Mouse (Mus musculus) gastrocnemius, postnatal 36 days (tissue): ENCODE measurements around the gene Parva. TPM values are rescaled to one million over a fixed set of nuclear protein-coding genes. Genes with fewer than 3 reads are reported as not detected.

Experiments
- DNase-seq, 2 experiments: peaks; one replicate each; pipeline ENCODE4 v3.0.0; 2022
- intact Hi-C: fragments of 180-260 bp; cut with DNase I; formaldehyde crosslinking; loops from one replicate; pipeline ENCODE4 v1.15.1; 2025
- total RNA-seq, 2 experiments: library from RNA; stranded (reverse); gene quantifications; 2 replicates each; pipeline ENCODE4 v1.2.3; 2021

Gene Parva
- total RNA-seq, 2 experiments from 2014 or later: 14.5 to 17.3 TPM

DNA sequence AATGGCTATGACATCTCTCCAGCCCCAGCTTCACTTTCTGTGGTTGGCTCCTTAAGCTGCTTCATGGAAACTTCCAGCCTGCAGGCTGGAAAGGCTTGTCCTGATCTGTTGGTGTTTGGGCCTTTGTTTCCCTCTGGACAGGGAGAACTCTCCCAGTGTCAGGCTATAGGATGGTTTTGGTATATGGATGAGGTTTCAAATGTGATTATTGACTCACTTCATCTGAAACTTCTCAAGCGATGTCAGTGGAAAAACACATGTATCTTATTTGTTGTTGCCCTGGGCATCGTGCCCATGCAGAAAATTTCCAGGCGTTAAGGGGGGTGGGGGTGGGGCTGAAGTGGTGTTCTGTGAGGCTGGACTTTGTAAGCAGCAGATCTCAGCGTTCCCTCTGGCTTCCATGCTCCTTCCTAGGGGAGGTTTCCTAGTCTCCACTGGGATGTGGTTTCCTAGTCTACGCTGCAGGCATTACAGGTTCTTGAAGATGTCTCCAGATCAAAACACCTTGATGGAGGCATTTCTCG is 155.6 kb downstream of the Parva start:
- intact Hi-C loops: no loop called here

GRCm38 (mm10) chr7:112587449-112587848 is 160.1 kb downstream of the Parva start:
- intact Hi-C loops: no loop called here
- no peak for DNase-seq

More for the DNA sequence above, 155.6 kb downstream of the Parva start:
- no peak for DNase-seq

DNA sequence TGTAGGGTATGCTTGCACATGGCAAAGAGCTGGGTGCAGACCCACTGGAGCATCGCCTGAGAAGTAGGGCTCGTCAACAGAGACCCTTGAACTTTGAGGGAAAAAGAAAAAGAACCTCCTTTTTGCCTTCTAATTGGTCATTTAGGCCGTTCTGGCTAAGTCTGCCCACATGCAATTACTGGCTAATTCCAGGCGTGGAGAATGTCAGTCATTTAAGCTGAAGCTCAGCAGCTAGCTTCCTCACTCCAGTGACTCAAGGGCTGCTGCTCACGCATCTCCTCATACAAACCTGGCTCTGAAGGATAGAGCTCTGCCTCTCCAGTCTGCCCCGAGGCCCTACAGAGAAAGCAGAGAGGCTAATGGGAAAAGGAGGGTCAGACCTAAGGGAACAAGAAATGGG is 162.2 kb downstream of the Parva start:
- intact Hi-C loops: no loop called here
- DNase-seq: no peak

DNA sequence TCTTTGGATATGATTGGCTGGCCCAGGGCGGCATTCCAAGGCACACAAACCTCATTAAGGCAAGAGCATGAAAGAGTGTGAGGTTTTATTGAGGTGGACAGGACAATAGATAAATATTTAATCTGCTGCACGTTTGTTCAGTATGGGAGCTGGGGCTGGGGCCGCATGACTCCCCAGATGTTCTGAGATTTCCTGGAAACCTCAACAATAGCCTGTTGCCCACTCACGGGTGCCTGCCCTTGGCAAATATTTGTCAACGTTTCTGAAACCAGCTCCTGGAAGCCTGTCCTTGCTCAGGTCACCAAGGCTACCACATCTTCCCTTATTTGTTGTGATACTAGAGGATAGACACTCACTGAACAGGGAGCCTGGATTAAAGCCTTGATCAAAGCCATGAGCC is 166.3 kb downstream of the Parva start:
- DNase-seq: no peak
- intact Hi-C loops: no loop called here

DNA sequence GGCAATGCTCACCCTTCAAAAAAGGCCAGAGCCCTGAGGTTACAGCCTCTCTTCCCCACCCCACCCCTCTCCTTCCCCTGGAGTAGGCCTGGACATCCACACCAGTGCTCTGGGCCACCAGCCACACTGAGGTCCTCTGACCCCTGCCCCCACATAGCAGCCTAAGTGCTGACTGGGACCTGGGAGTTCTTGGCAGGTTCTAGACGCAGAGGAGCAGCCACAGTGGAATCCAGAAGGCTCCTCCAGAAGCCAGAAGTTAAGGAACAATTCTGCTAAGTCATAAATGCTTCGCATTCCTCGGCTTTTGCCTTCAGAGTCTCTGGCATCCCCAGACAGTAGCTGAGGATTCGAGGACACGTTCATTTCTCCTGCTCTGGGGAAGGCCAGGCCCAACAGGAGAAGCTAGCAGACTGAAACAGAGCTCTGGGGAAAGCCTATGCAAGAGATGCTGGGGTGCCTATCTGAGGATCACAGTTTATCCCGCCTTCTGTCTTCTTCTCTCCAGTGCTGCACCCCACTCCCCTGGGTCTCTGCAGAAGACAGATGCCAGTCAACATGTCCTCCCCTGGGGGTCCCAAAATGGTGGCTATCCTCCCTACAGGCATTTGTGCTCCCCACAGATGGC is 168.0 kb downstream of the Parva start:
- DNase-seq: peak in 1 of 2 experiments; percentile 6
- intact Hi-C loops: no loop called here

- DNase-seq: no peak
- intact Hi-C loops: no loop called here
Observed at GRCm38 (mm10) chr7:112599650-112600049, 172.3 kb downstream of the Parva start.

- intact Hi-C loops: no loop called here
Observed at GRCm38 (mm10) chr7:112600163-112600562, 172.9 kb downstream of the Parva start.

GRCm38 (mm10) chr7:112602966-112603365 is 175.7 kb downstream of the Parva start:
- DNase-seq: no peak
- intact Hi-C loops: no loop called here

More at GRCm38 (mm10) chr7:112600163-112600562, 172.9 kb downstream of the Parva start:
- no peak for DNase-seq

GRCm38 (mm10) chr7:112603496-112604170 is 176.3 kb downstream of the Parva start:
- peak in 1 of 2 experiments; percentile 10 for DNase-seq
- intact Hi-C loops: no loop called here

- intact Hi-C loops: no loop called here
- DNase-seq: no peak
Observed at GRCm38 (mm10) chr7:112604209-112604608, 176.9 kb downstream of the Parva start.

- intact Hi-C loops: no loop called here
- DNase-seq: no peak
Observed at GRCm38 (mm10) chr7:112614046-112614790, 186.9 kb downstream of the Parva start.

DNA sequence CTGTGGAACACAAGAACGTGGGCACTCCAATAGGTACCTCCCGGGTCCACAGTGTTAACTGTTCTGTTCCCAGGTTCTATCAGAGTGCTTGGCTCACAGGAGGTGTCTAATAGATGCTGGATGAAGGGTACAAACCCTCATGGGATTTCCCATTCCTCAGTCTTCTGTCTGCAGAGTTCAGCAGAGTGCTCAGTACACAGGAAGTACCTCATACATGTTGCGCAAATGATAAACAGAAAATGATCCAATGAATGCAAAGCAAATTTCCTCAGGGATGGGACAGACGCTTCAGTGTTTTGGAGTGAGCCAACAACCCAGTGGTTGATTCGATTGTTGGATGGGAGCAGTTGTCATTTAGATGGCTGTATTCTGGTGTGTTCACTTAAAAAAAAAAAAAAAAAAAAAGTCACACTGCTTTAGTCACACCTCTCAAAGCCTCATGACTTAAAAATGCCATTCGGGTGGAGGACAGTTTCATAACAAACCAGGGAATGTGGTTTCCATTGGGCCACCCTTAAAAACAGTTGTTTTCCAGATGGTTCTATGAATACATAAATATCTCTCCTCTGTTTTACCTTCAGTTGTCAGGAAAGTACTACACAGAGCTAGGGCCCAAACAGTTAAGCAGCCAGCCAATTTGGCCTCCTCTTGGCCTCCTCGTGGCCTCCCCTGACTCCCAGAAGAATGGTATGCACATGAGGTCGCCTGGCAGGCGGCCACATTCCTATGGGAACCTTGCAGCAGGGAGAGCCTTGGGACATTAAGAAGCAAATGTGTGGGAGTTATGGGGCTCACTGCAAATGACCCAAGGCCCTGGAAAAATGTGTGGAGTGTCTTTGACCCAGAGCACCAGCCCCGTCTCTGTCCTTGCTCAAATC is 187.7 kb downstream of the Parva start:
- DNase-seq: peak; percentile 17 to 27
- intact Hi-C loops: no loop called here

GRCm38 (mm10) chr7:112620322-112621179 is 193.2 kb downstream of the Parva start:
- no peak for DNase-seq
- intact Hi-C loops: no loop called here

- intact Hi-C loops: no loop called here
- DNase-seq: no peak
Observed at GRCm38 (mm10) chr7:112627481-112627880, 200.2 kb downstream of the Parva start.

GRCm38 (mm10) chr7:112634505-112635213 is 207.4 kb downstream of the Parva start:
- DNase-seq: no peak
- intact Hi-C loops: no loop called here

DNA sequence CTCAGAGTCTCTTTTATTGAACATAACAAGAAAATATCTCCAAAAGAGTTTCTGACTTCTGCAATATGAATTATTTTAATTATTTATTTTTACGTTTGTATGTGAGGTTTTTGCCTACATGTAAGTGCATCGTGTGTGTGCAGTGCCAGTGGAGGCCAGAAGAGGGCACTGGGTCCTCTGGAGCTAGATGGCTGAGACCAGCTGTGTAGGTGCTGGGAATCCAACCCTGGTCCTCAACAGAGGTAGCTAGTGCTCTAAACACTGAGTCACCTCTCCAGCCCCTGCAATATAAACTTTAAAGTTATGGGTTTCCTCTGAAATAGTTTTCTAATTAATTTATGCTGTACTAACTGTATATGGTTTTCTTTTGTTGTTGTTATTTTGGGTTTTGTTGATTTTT is 208.6 kb downstream of the Parva start:
- intact Hi-C loops: no loop called here

More for the DNA sequence above, 208.6 kb downstream of the Parva start:
- DNase-seq: no peak
